Mouse (Mus musculus) megakaryocyte, embryonic 14.5 days (primary cell): ENCODE results near the gene Psmc3ip. TPM values are rescaled to one million over a fixed set of nuclear protein-coding genes. Genes with fewer than 3 reads are reported as not detected.

Source experiments
- H3K27me3 ChIP-seq: replicated peaks from 2 replicates; pipeline ENCODE3; 2012; ENCODE audit warnings: inconsistent platforms
- H3K36me3 ChIP-seq: replicated peaks from 2 replicates; pipeline ENCODE3; 2012; ENCODE audit warnings: low read length, inconsistent platforms, mixed read lengths
- H3K4me1 ChIP-seq: 2 replicates; pipeline ENCODE4 v1.6.1; 2012; ENCODE audit warnings: inconsistent platforms
- H3K4me3 ChIP-seq: replicated peaks from 2 replicates; pipeline ENCODE3; 2012; ENCODE audit warnings: moderate library complexity, mild to moderate bottlenecking, inconsistent platforms
- H3K9me3 ChIP-seq: 2 replicates; pipeline ENCODE4 v1.6.1; 2012; ENCODE audit warnings: inconsistent platforms
- FLI1 ChIP-seq: IDR thresholded peaks from 2 replicates; pipeline ENCODE4 v1.6.1; 2012; ENCODE audit warnings: low read length, inconsistent platforms, mixed read lengths
- GATA1 ChIP-seq: IDR thresholded peaks from 3 replicates; pipeline ENCODE4 v1.6.1; 2012; ENCODE audit warnings: mixed read lengths, low read length, inconsistent platforms, borderline replicate concordance
- polyA plus RNA-seq: library from polyadenylated mRNA; stranded (reverse); fragments of >175 nt; gene quantifications from 2 replicates; pipeline ENCODE4 v1.2.3, GENCODE M21; 2012; ENCODE audit warnings: low replicate concordance; ENCODE audit not compliant: insufficient read depth

The Psmc3ip gene
- polyA plus RNA-seq, 1 experiment: 10.4 TPM

DNA sequence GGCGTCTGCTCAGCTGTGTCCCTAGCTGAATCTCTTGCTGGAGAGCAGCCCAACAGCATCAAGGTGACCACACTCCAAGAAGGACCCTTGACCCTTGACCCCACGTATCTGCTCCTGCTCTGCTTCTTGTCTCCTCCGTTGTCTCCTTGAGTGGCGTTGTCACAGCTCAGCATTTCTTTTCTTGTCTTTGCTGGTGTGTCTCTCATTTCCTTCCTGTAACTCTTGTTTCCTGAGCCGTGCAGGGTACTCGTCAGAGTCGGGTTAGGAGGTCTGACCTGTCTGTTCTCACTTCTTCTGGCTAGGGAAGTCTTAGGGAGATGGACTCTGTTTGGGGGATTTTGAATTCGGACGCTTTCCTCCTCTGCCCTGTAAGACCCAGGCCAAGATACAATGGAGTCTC lies 48.8 kb downstream of the Psmc3ip start:
- TF ChIP-seq GATA1: no peak
- TF ChIP-seq FLI1: no peak
- Histone ChIP-seq H3K9me3 (no peaks in the 10 kb centered on the region), H3K36me3 (peaks cover 100% of the 10 kb centered on the region), H3K4me3 (peak overlapping the region; percentile 76), H3K4me1 (peaks cover 76% of the 10 kb centered on the region), H3K27me3 (no peaks in the 10 kb centered on the region)

GRCm38 (mm10) chr11:101045826-101046225 lies 49.4 kb downstream of the Psmc3ip start:
- H3K9me3 ChIP-seq: no peaks in the 10 kb centered on the region
- H3K36me3 ChIP-seq: peaks cover 100% of the 10 kb centered on the region
- TF ChIP-seq GATA1 (no peak), FLI1 (no peak)
- H3K27me3 ChIP-seq: no peaks in the 10 kb centered on the region
- H3K4me3 ChIP-seq: no peak overlapping the region
- H3K4me1 ChIP-seq: peaks cover 70% of the 10 kb centered on the region

Other genes with a start within 250 kb of the Psmc3ip start
- gene Stat5b, start 244.7 kb downstream of the Psmc3ip start, polyA plus RNA-seq: 5.7 and 12.8 TPM in 2 replicates
- 2.3 and 3.9 TPM in 2 replicates for gene Stat5a, start 236.1 kb downstream of the Psmc3ip start, polyA plus RNA-seq
- gene Stat3, start 155.9 kb downstream of the Psmc3ip start, polyA plus RNA-seq: 63.3 and 82.6 TPM in 2 replicates
- 24.1 and 43.9 TPM in 2 replicates for gene Cavin1, start 124.5 kb downstream of the Psmc3ip start, polyA plus RNA-seq
- 90.5 and 153 TPM in 2 replicates for gene Atp6v0a1, start 86.0 kb downstream of the Psmc3ip start, polyA plus RNA-seq
- 30.7 and 32.1 TPM in 2 replicates for gene Naglu, start 25.4 kb downstream of the Psmc3ip start, polyA plus RNA-seq
- 3.5 and 5.8 TPM in 2 replicates for gene Hsd17b1, start 17.0 kb downstream of the Psmc3ip start, polyA plus RNA-seq
- gene Coasy, start 12.9 kb downstream of the Psmc3ip start, polyA plus RNA-seq: 17.7 and 36.8 TPM in 2 replicates
- 2.8 and 12.4 TPM in 2 replicates for gene Mlx, start 8.2 kb downstream of the Psmc3ip start, polyA plus RNA-seq
- gene Retreg3, start 24.5 kb upstream of the Psmc3ip start, polyA plus RNA-seq: 1.6 and 6.2 TPM in 2 replicates
- gene Tubg1, start 24.5 kb upstream of the Psmc3ip start, polyA plus RNA-seq: 63.2 and 80.7 TPM in 2 replicates
- gene Tubg2, start 60.5 kb upstream of the Psmc3ip start, polyA plus RNA-seq: not detected in 2 replicates
- gene Cntnap1, start 75.1 kb upstream of the Psmc3ip start, polyA plus RNA-seq: 0.72 and 0.89 TPM in 2 replicates
- 2.3 and 6.6 TPM in 2 replicates for gene Plekhh3, start 75.9 kb upstream of the Psmc3ip start, polyA plus RNA-seq
- 0.13 TPM in 1 of 2 replicates, not detected in the other for gene Ccr10, start 80.0 kb upstream of the Psmc3ip start, polyA plus RNA-seq
- gene Ezh1, start 131.0 kb upstream of the Psmc3ip start, polyA plus RNA-seq: 0.65 and 2.0 TPM in 2 replicates
- gene Ramp2, start 150.6 kb upstream of the Psmc3ip start, polyA plus RNA-seq: 0.32 TPM in 1 of 2 replicates, not detected in the other
- 100 and 168 TPM in 2 replicates for gene Vps25, start 158.3 kb upstream of the Psmc3ip start, polyA plus RNA-seq
- gene Wnk4, start 165.1 kb upstream of the Psmc3ip start, polyA plus RNA-seq: 37.7 and 87.0 TPM in 2 replicates
- gene Cntd1, start 183.6 kb upstream of the Psmc3ip start, polyA plus RNA-seq: not detected in 2 replicates
- gene Coa3, start 183.7 kb upstream of the Psmc3ip start, polyA plus RNA-seq: 9.9 and 21.1 TPM in 2 replicates
- 43.7 and 96.0 TPM in 2 replicates for gene Becn1, start 206.8 kb upstream of the Psmc3ip start, polyA plus RNA-seq
- 32.6 and 45.1 TPM in 2 replicates for gene Psme3, start 220.8 kb upstream of the Psmc3ip start, polyA plus RNA-seq
- 2.0 and 2.9 TPM in 2 replicates for gene Aoc2, start 229.6 kb upstream of the Psmc3ip start, polyA plus RNA-seq
- gene Aoc3, start 235.2 kb upstream of the Psmc3ip start, polyA plus RNA-seq: not detected in 2 replicates